Comparison of ENCODE assay signal across 9 mouse cellular contexts in the genomic region with DNA sequence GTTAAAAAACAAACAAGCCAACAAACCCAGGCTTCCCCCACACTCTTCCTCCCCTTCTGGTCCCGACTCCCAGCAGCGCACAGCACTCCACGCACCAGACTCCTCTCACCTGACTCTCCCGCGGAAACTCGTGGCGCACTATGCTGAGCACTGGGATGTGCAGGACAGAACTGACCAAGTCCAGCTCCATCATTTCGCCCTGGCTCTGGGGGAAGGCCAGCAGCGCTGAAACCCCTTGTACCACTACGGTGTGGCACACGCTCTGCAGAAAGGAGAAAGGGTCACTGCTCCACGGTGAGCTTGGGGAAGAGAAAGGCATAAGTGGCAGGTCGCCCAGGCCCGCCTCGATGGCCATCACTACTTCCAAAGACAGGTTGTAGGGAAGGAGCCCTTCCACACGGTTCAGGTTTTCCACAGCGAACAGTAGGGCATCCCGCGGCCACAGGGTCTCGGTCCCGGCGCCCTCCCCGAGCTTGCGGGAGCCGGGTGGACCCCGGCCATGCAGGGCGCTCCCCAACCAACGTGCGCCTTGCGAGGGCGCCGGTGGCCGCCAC. TPM values are rescaled to one million over a fixed set of nuclear protein-coding genes. Genes with fewer than 3 reads are reported as not detected.
DNase-seq lines count a peak whose midpoint lies in the region; ATAC-seq and TF ChIP-seq lines count a peak whose summit lies in the region.
"Had no signal": no experiment of that assay in that cellular context is flagged by ENCODE, and none has a peak within 500 bp of the region (broad histone marks: within the 10 kb centered on the region; RNA-seq: fewer than 3 reads in every experiment).

No protein-coding gene starts in this region.

- H3K27me3 ChIP-seq in kidney, adult 2 months (replicated peaks; ENCODE audit: control insufficient read depth, insufficient read depth, low read length): no peaks in the 10 kb centered on the region
- peaks cover 41% of the 10 kb centered on the region for H3K27me3 ChIP-seq in hindbrain, embryonic 13.5 days
- peaks cover 17% of the 10 kb centered on the region; the same call in 1 of the 2 replicates for H3K27me3 ChIP-seq in midbrain, embryonic 14.5 days (ENCODE audit: control insufficient read depth, insufficient read depth, low read length)

- peak overlapping the region; percentile 83 for H3K9ac ChIP-seq in hindbrain, embryonic 13.5 days
- H3K9ac ChIP-seq in midbrain, embryonic 14.5 days (replicated peaks; ENCODE audit: low read length): peak overlapping the region; percentile 65

- no peak for TF ChIP-seq POLR2A in kidney, adult 2 months (IDR thresholded peaks at IDR 0.05; ENCODE audit: low read depth, low read length)
- TF ChIP-seq POLR2A in cortical plate, adult 2 months (IDR thresholded peaks at IDR 0.05; ENCODE audit: extremely low read depth, insufficient read depth, low read length): no peak

- no peak for TF ChIP-seq CTCF in kidney, adult 2 months (conservative IDR thresholded peaks at IDR 0.05; ENCODE audit: insufficient read depth, insufficient read length, low read depth, low read length)
- TF ChIP-seq CTCF in cortical plate, adult 2 months (IDR thresholded peaks at IDR 0.05; ENCODE audit: extremely low read depth, insufficient read depth, low read length): no peak

- 3% methylated on average over 33 of the region's 33 CpGs for WGBS in kidney, adult 2 months
- 2% methylated on average over 33 of the region's 33 CpGs for WGBS in hindbrain, embryonic 13.5 days
- 2% methylated on average over 33 of the region's 33 CpGs for WGBS in midbrain, embryonic 14.5 days

- no peaks in the 10 kb centered on the region for H3K36me3 ChIP-seq in kidney, adult 2 months (ENCODE audit: control insufficient read depth, insufficient read depth, low read length)
- H3K36me3 ChIP-seq in hindbrain, embryonic 13.5 days: no peaks in the 10 kb centered on the region
- no peaks in the 10 kb centered on the region for H3K36me3 ChIP-seq in midbrain, embryonic 14.5 days (ENCODE audit: control insufficient read depth, insufficient read depth, low read length)

- peak overlapping the region; percentile 2; the same call in 1 of the 2 replicates for H3K4me3 ChIP-seq in kidney, adult 2 months (ENCODE audit: insufficient read depth, low read depth, low read length)
- peak overlapping the region; percentile 60 for H3K4me3 ChIP-seq in cortical plate, adult 2 months (ENCODE audit: insufficient read depth, low read length)
- peak overlapping the region; percentile 78 for H3K4me3 ChIP-seq in hindbrain, embryonic 13.5 days
- peak overlapping the region; percentile 64 for H3K4me3 ChIP-seq in midbrain, embryonic 14.5 days (replicated peaks; ENCODE audit: low read depth, low read length)

- peak overlapping the region; percentile 98 for H3K4me2 ChIP-seq in hindbrain, embryonic 13.5 days
- H3K4me2 ChIP-seq in midbrain, embryonic 14.5 days (ENCODE audit: low read length): peak overlapping the region; percentile 96

- H3K4me1 ChIP-seq in kidney, adult 2 months (ENCODE audit: control insufficient read depth, insufficient read depth, low read length): no peaks in the 10 kb centered on the region
- no peaks in the 10 kb centered on the region for H3K4me1 ChIP-seq in cortical plate, adult 2 months (ENCODE audit: control insufficient read depth, insufficient read depth, low read length)
- H3K4me1 ChIP-seq in hindbrain, embryonic 13.5 days (replicated peaks): peaks cover 23% of the 10 kb centered on the region
- H3K4me1 ChIP-seq in midbrain, embryonic 14.5 days (ENCODE audit: control insufficient read depth, insufficient read depth, low read length): peaks cover 6% of the 10 kb centered on the region; the same call in 1 of the 2 replicates

- no peaks in the 10 kb centered on the region for H3K9me3 ChIP-seq in hindbrain, embryonic 13.5 days
- H3K9me3 ChIP-seq in midbrain, embryonic 14.5 days (ENCODE audit: control insufficient read depth, low read length): no peaks in the 10 kb centered on the region

- H3K27ac ChIP-seq in kidney, adult 2 months (ENCODE audit: insufficient read depth, low read depth, low read length): no peak overlapping the region
- no peak overlapping the region for H3K27ac ChIP-seq in cortical plate, adult 2 months (ENCODE audit: insufficient read depth, low read length)
- 0 out of 2 replicates have a peak overlapping the region, but pooled peaks have one; percentile 8 for H3K27ac ChIP-seq in hindbrain, embryonic 13.5 days
- 0 out of 2 replicates have a peak overlapping the region, but pooled peaks have one; percentile 72 for H3K27ac ChIP-seq in midbrain, embryonic 14.5 days (replicated peaks; ENCODE audit: low read depth, low read length)

- peak; percentile 44 for ATAC-seq in hindbrain, embryonic 13.5 days (ENCODE audit: low FRiP score)
- peak; percentile 48; the same call in 1 of the 2 replicates for ATAC-seq in midbrain, embryonic 14.5 days (ENCODE audit: low FRiP score, low TSS enrichment)
- no peak for ATAC-seq in megakaryocyte progenitor cell, adult 5-6 weeks (replicated peaks; ENCODE audit: poor library complexity)

- DNase-seq in kidney, adult 2 months: no peak
- DNase-seq in kidney, postnatal 14 days: no peak
- DNase-seq in midbrain, embryonic 14.5 days: peak; percentile 49
- no peak for DNase-seq in T-cell, adult 2 months (ENCODE audit: low spot score)
- no peak for DNase-seq in adipocyte (ENCODE audit: low spot score)

RNA-seq across cellular contexts. Expression of a gene that starts 1.2 kb away (rescaled TPM):
- 0.14 and 0.20 TPM in 2 replicates for polyA plus RNA-seq in kidney, adult 2 months (2012; rRNA removed)
- polyA plus RNA-seq in cortical plate, adult 2 months (2012; rRNA removed): 9.3 and 9.6 TPM in 2 replicates
- 10.7 and 11.5 TPM in 2 replicates for polyA plus RNA-seq in hindbrain, embryonic 13.5 days (2015; fragmentation: Nextera tagmentation; extraction: Ambion mirVana)
- polyA plus RNA-seq in midbrain, embryonic 14.5 days (2014; fragmentation: Nextera tagmentation; extraction: Ambion mirVana): 25.7 and 25.8 TPM in 2 replicates
- total RNA-seq in megakaryocyte progenitor cell, adult 5-6 weeks (2015): 0.07 TPM in 1 of 2 replicates, not detected in the other
- total RNA-seq in megakaryocyte progenitor cell, adult 5-6 weeks (2017): not detected in 2 replicates
- polyA plus RNA-seq: spleen, adult 2 months had no signal

Comparison
In these comparisons a context has a peak if more than half of its experiments do, and no peak if none do; other contexts are left out.
1. H3K27ac ChIP-seq: peak in hindbrain, embryonic 13.5 days (single experiment) and midbrain, embryonic 14.5 days (single experiment); none in kidney, adult 2 months (single experiment) and cortical plate, adult 2 months (single experiment).
2. H3K4me3 ChIP-seq: peak in every context shown above with its lines; median percentile 78 in hindbrain, embryonic 13.5 days; 64 in midbrain, embryonic 14.5 days; 60 in cortical plate, adult 2 months; 2 in kidney, adult 2 months.